Mouse (Mus musculus): ENCODE data around the gene Slc1a7. TPM values are rescaled to one million over a fixed set of nuclear protein-coding genes. Genes with fewer than 3 reads are reported as not detected.

Slc1a7 gene
- polyA plus RNA-seq, 1 experiment from 2014 or later = not detected

- no peaks in the 10 kb centered on the region for H3K36me3 ChIP-seq (ENCODE audit: control insufficient read depth, insufficient read depth)
- ATAC-seq = no peak
- WGBS = 71% methylated on average over 3 of the region's 3 CpGs
- H3K9ac ChIP-seq (replicated peaks; ENCODE audit: low read depth, low read length) = no peak overlapping the region
- H3K9me3 ChIP-seq (ENCODE audit: control insufficient read depth, low read length) = no peaks in the 10 kb centered on the region
- H3K4me1 ChIP-seq (replicated peaks; ENCODE audit: control insufficient read depth, insufficient read depth, low read length) = no peaks in the 10 kb centered on the region; the same call in 1 of the 2 replicates
- no peak overlapping the region for H3K4me3 ChIP-seq (replicated peaks; ENCODE audit: low read length)
- no peaks in the 10 kb centered on the region for H3K27me3 ChIP-seq (replicated peaks; ENCODE audit: control insufficient read depth, insufficient read depth, low read length)
- no peak overlapping the region for H3K27ac ChIP-seq (ENCODE audit: low read length)
- H3K4me2 ChIP-seq (ENCODE audit: low read length) = no peak overlapping the region
Observed at GRCm38 (mm10) chr4:108016321-108016720, 48.2 kb downstream of the Slc1a7 start.

- no peak overlapping the region for H3K9ac ChIP-seq (replicated peaks; ENCODE audit: low read depth, low read length)
- no peak for ATAC-seq
- no peak overlapping the region for H3K4me3 ChIP-seq (replicated peaks; ENCODE audit: low read length)
- H3K27ac ChIP-seq (ENCODE audit: low read length) = no peak overlapping the region
- H3K36me3 ChIP-seq (ENCODE audit: control insufficient read depth, insufficient read depth) = no peaks in the 10 kb centered on the region
- H3K4me1 ChIP-seq (replicated peaks; ENCODE audit: control insufficient read depth, insufficient read depth, low read length) = no peaks in the 10 kb centered on the region; the same call in 1 of the 2 replicates
- 83% methylated on average over 7 of the region's 7 CpGs for WGBS
- H3K9me3 ChIP-seq (ENCODE audit: control insufficient read depth, low read length) = no peaks in the 10 kb centered on the region
- H3K4me2 ChIP-seq (ENCODE audit: low read length) = no peak overlapping the region
- H3K27me3 ChIP-seq (replicated peaks; ENCODE audit: control insufficient read depth, insufficient read depth, low read length) = no peaks in the 10 kb centered on the region
Observed at GRCm38 (mm10) chr4:108017839-108018238, 49.7 kb downstream of the Slc1a7 start.

DNA sequence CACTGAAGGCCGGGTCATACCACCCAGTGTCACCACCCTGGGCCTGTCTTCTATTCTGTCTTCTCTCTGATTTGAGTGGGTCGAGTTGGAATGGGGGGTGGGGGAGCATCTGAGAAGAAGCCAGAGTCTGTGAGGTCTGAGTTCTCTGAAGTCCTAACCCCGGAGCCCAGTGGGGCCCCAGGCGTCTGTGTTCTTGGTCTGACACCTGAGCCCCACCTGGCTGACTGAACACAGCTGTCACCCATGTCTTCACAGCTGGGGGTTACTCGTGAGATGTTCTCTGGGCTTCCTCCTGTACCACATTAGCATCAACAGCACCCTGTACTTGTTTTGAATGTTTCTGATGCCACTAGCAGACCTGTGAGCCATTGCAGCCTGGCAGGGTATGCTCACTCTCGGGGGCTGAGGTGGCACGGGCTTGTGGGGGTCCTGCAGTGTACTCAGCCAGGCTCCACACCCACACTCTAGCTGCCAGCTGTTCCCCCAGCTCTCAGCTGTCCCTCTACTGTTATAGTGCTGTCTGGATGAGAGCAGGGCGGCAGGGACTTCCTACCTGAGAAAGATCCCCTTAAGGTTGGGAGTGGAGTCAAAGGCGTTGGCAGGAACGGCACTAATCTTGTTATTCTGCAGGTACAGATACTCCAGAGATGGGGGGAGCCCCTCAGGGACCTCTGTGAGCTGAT, 50.2 kb downstream of the Slc1a7 start:
- H3K9ac ChIP-seq (replicated peaks; ENCODE audit: low read depth, low read length) = no peak overlapping the region
- no peaks in the 10 kb centered on the region; the same call in 1 of the 2 replicates for H3K4me1 ChIP-seq (replicated peaks; ENCODE audit: control insufficient read depth, insufficient read depth, low read length)
- H3K27ac ChIP-seq (ENCODE audit: low read length) = no peak overlapping the region
- WGBS = 54% methylated on average over 10 of the region's 10 CpGs
- H3K4me3 ChIP-seq (replicated peaks; ENCODE audit: low read length) = no peak overlapping the region
- H3K36me3 ChIP-seq (ENCODE audit: control insufficient read depth, insufficient read depth) = no peaks in the 10 kb centered on the region
- ATAC-seq = no peak
- no peaks in the 10 kb centered on the region for H3K9me3 ChIP-seq (ENCODE audit: control insufficient read depth, low read length)
- H3K4me2 ChIP-seq (ENCODE audit: low read length) = no peak overlapping the region
- no peaks in the 10 kb centered on the region for H3K27me3 ChIP-seq (replicated peaks; ENCODE audit: control insufficient read depth, insufficient read depth, low read length)

DNA sequence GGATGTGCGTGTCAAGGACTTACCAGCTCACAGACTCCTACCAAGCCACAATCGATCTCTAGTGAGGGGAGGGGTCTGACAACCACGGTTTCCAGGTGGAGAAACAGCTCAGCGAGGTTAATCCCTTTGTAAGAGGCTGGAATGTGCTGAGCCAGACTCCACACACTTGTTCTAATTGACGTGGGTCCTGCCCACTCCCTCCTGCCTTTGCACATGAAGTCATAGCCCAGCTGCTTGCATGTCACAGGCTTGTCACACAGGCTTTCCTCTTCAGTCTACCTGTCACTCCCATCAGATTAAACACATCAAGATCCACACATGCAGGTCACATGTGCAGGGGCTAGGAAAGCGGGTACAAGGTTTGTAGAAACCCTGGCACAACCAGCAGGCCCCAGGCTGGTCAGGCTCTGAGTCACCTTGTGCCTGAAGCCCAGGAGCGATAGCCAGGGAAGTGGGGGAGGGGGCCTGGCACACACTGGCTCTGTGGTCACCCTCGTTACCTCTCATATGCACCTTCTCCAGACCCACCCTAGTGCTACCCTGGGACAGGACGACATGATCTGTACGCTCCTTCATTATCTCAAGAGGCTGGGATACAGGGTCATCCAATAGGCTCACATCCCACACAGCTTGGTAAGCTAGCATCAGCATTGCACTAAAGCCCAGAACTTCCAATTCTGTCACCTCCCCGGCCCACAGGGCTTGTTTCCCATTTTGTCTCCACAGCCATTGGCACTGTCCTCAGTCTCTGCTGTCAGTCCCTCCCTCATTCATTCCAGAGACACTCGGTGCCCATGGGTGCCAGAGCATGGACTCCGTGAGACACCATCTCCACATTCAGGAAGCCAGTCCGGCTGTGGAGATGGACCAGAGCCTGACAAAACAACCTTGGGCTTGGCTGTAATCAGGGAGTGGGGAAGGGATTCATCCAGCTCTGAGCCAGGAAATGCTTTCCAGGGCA, 51.1 kb downstream of the Slc1a7 start:
- ATAC-seq = peak; percentile 58; the same call in 1 of the 2 replicates
- Histone ChIP-seq H3K4me3 (replicated peaks; ENCODE audit: low read length) (no peak overlapping the region), H3K9ac (replicated peaks; ENCODE audit: low read depth, low read length) (no peak overlapping the region), H3K4me1 (replicated peaks; ENCODE audit: control insufficient read depth, insufficient read depth, low read length) (no peaks in the 10 kb centered on the region; the same call in 1 of the 2 replicates), H3K9me3 (ENCODE audit: control insufficient read depth, low read length) (no peaks in the 10 kb centered on the region), H3K27ac (ENCODE audit: low read length) (no peak overlapping the region), H3K36me3 (ENCODE audit: control insufficient read depth, insufficient read depth) (no peaks in the 10 kb centered on the region), H3K27me3 (replicated peaks; ENCODE audit: control insufficient read depth, insufficient read depth, low read length) (no peaks in the 10 kb centered on the region), H3K4me2 (ENCODE audit: low read length) (no peak overlapping the region)
- WGBS = 41% methylated on average over 13 of the region's 14 CpGs

- Histone ChIP-seq H3K4me2 (ENCODE audit: low read length) (no peak overlapping the region), H3K9me3 (ENCODE audit: control insufficient read depth, low read length) (no peaks in the 10 kb centered on the region), H3K4me3 (replicated peaks; ENCODE audit: low read length) (no peak overlapping the region), H3K36me3 (ENCODE audit: control insufficient read depth, insufficient read depth) (no peaks in the 10 kb centered on the region), H3K4me1 (replicated peaks; ENCODE audit: control insufficient read depth, insufficient read depth, low read length) (no peaks in the 10 kb centered on the region; the same call in 1 of the 2 replicates), H3K9ac (replicated peaks; ENCODE audit: low read depth, low read length) (no peak overlapping the region), H3K27me3 (replicated peaks; ENCODE audit: control insufficient read depth, insufficient read depth, low read length) (no peaks in the 10 kb centered on the region), H3K27ac (ENCODE audit: low read length) (no peak overlapping the region)
- ATAC-seq = no peak
- 77% methylated on average over 6 of the region's 6 CpGs for WGBS
Observed at GRCm38 (mm10) chr4:108020178-108020577, 52.0 kb downstream of the Slc1a7 start.

DNA sequence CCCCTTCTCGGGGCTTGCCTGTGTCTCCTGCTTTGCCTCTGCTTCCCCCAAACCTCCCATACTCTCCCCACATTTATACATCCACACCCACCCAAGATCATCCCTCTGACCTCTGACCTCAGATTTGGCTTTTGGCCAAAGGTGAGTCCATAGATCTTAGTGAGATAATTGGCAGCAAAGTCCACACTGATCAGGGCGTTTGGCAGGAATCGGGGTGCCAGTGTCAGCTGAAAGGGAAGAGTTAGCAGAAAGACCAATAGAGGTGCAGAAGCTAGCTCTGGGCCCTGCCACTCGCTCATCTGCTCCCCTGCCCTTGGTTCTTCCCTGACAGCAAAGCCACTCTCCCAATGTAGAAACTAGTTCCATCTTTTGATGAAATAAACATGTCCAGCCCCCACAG, 55.1 kb downstream of the Slc1a7 start:
- Histone ChIP-seq H3K9me3 (ENCODE audit: control insufficient read depth, low read length) (no peaks in the 10 kb centered on the region), H3K36me3 (ENCODE audit: control insufficient read depth, insufficient read depth) (no peaks in the 10 kb centered on the region), H3K4me1 (replicated peaks; ENCODE audit: control insufficient read depth, insufficient read depth, low read length) (no peaks in the 10 kb centered on the region; the same call in 1 of the 2 replicates), H3K27ac (ENCODE audit: low read length) (no peak overlapping the region), H3K4me2 (ENCODE audit: low read length) (no peak overlapping the region), H3K9ac (replicated peaks; ENCODE audit: low read depth, low read length) (no peak overlapping the region), H3K4me3 (replicated peaks; ENCODE audit: low read length) (no peak overlapping the region), H3K27me3 (replicated peaks; ENCODE audit: control insufficient read depth, insufficient read depth, low read length) (peaks cover 4% of the 10 kb centered on the region; the same call in 1 of the 2 replicates)
- no peak for ATAC-seq
- 80% methylated on average over 4 of the region's 4 CpGs for whole genome bisulfite sequencing

DNA sequence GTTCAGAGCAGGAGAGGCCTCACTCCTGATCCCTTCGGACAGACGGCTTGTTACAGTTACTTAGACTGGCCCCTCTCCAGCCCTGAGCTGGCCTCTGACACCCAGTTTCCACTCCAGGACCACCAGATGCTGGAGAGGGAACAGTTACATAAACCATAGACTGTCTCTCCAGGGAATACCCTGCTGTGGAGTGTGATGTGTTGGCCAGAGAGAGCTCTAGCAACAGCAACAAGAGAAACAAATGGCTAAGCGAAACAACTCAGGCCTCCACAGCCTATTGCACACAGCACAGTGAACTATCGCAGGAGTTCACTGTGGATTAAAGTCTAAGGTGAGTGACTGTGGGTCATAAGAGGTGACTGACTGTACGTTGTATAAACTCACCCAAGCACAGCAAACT, 56.5 kb downstream of the Slc1a7 start:
- no peak overlapping the region for H3K27ac ChIP-seq (ENCODE audit: low read length)
- no peaks in the 10 kb centered on the region for H3K9me3 ChIP-seq (ENCODE audit: control insufficient read depth, low read length)
- no peak for ATAC-seq
- no peaks in the 10 kb centered on the region for H3K4me1 ChIP-seq (replicated peaks; ENCODE audit: control insufficient read depth, insufficient read depth, low read length)
- H3K27me3 ChIP-seq (replicated peaks; ENCODE audit: control insufficient read depth, insufficient read depth, low read length) = peaks cover 4% of the 10 kb centered on the region; the same call in 1 of the 2 replicates
- H3K4me3 ChIP-seq (replicated peaks; ENCODE audit: low read length) = no peak overlapping the region
- no peaks in the 10 kb centered on the region for H3K36me3 ChIP-seq (ENCODE audit: control insufficient read depth, insufficient read depth)
- 76% methylated on average over 5 of the region's 5 CpGs for WGBS
- no peak overlapping the region for H3K9ac ChIP-seq (replicated peaks; ENCODE audit: low read depth, low read length)
- H3K4me2 ChIP-seq (ENCODE audit: low read length) = no peak overlapping the region

DNA sequence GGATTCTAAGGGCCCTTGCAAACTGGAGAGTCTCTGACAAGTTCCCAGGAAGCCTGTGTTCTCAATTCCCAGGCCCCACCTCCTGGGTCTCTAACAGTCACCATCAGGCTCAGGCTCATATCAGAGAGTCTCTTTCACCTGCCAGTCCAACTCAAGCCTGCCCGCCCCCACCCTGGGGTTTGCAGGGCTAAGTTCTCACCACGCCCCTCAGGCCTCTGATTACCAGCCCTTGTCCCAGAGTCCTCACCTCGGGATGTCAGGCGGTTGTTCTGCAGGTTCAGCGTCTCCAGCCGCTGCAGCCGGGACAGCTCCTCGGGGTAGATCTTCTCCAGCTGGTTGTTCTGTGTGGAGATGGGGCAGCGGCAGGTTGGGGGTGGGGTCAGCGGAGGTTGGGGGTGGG, 57.1 kb downstream of the Slc1a7 start:
- Histone ChIP-seq H3K27me3 (replicated peaks; ENCODE audit: control insufficient read depth, insufficient read depth, low read length) (peaks cover 6% of the 10 kb centered on the region), H3K4me2 (ENCODE audit: low read length) (no peak overlapping the region), H3K27ac (ENCODE audit: low read length) (no peak overlapping the region), H3K4me3 (replicated peaks; ENCODE audit: low read length) (no peak overlapping the region), H3K9ac (replicated peaks; ENCODE audit: low read depth, low read length) (no peak overlapping the region), H3K36me3 (ENCODE audit: control insufficient read depth, insufficient read depth) (no peaks in the 10 kb centered on the region), H3K4me1 (replicated peaks; ENCODE audit: control insufficient read depth, insufficient read depth, low read length) (no peaks in the 10 kb centered on the region), H3K9me3 (ENCODE audit: control insufficient read depth, low read length) (no peaks in the 10 kb centered on the region)
- ATAC-seq = no peak
- 6% methylated on average over 10 of the region's 10 CpGs for WGBS

GRCm38 (mm10) chr4:108026193-108026592, 58.1 kb downstream of the Slc1a7 start:
- no peaks in the 10 kb centered on the region for H3K36me3 ChIP-seq (ENCODE audit: control insufficient read depth, insufficient read depth)
- no peak for ATAC-seq
- H3K27ac ChIP-seq (ENCODE audit: low read length) = no peak overlapping the region
- no peak overlapping the region for H3K9ac ChIP-seq (replicated peaks; ENCODE audit: low read depth, low read length)
- peaks cover 7% of the 10 kb centered on the region for H3K4me1 ChIP-seq (replicated peaks; ENCODE audit: control insufficient read depth, insufficient read depth, low read length)
- WGBS = 31% methylated on average over 3 of the region's 3 CpGs
- H3K9me3 ChIP-seq (ENCODE audit: control insufficient read depth, low read length) = no peaks in the 10 kb centered on the region
- no peak overlapping the region for H3K4me2 ChIP-seq (ENCODE audit: low read length)
- H3K27me3 ChIP-seq (replicated peaks; ENCODE audit: control insufficient read depth, insufficient read depth, low read length) = peaks cover 15% of the 10 kb centered on the region
- no peak overlapping the region for H3K4me3 ChIP-seq (replicated peaks; ENCODE audit: low read length)
